Mouse (Mus musculus): Measurements from ENCODE around the gene Cpt1c.

DNA sequence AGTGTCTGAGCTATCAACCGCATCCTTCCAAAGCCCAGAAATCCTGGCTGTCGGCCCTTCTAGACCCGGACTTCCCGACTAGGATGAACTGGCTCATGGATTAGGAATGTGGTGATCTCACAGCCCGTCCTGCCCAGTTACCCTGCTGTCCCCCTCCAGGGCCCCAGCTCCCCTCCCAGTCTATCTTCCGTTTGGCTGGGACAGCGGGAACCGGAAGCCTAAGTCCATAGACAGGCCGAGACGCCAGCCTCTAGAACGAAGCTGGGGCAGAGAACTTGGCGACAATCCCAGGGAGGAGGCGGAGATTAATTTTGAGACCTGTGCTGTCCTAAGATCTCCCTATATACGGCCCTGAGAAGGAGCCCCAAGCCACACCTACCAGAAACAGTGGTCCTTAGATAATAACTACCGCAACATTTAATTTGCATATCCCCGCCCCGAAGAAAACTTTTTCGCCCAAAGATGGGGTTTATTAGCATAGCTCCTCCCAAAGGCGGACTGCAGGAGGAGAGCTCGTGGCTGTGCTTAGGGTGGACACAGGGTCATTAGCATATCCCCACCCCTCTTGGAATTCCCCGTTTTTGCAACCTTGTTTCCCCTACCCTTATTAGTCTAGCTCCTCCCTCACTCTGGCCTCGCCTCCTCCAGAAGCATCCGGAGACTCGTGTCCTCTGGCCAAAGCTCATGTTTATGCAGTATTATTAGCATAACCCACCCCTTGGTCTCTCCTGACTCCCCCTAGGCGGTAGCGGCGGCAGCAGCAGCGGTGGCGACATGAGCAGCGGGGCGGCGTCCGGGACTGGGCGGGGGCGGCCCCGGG lies 42.8 kb upstream of the Cpt1c start, which contains the start of gene Rras:
- TF ChIP-seq CTCF (IDR thresholded peaks at IDR 0.05; ENCODE audit: control insufficient read depth, insufficient read depth, insufficient read length) (no peak), USF1 (IDR thresholded peaks at IDR 0.05; ENCODE audit: low read depth) (no peak)

Measured in C2C12 (cell line).